Mouse (Mus musculus) forebrain, embryonic 11.5 days (tissue): ENCODE measurements at regions not wholly inside any gene's neighbourhood (a gene's known extent, or its start where the extent isn't known, plus 50 kb on each side); places are given as distances from the start of the nearest gene placed in this dataset.

Experiments used
- ATAC-seq: fragments of 200-750 bp; cut with Nextera tagmentation; replicated peaks from 2 replicates; pipeline ENCODE4 v1.8.0; 2017; ENCODE audit warnings: moderate TSS enrichment; ENCODE audit not compliant: low FRiP score
- DNase-seq: peaks from one replicate; pipeline ENCODE4 v3.0.0-alpha.2; 2017; ENCODE audit warnings: low spot score
- H3K27ac ChIP-seq: fragments of 300-500 bp; sonication (generic); 2 replicates; pipeline ENCODE4 v1.5.1; 2014; ENCODE audit warnings: low read depth, low read length
- H3K27me3 ChIP-seq: fragments of 300-500 bp; sonication (generic); 2 replicates; pipeline ENCODE4 v1.6.1; 2014; ENCODE audit warnings: mild to moderate bottlenecking, low read length, mixed read lengths; ENCODE audit not compliant: control insufficient read depth, insufficient read depth
- H3K36me3 ChIP-seq: fragments of 300-500 bp; sonication (generic); 2 replicates; pipeline ENCODE4 v1.6.1; 2014; ENCODE audit warnings: mild to moderate bottlenecking, low read length, moderate library complexity, mixed read lengths; ENCODE audit not compliant: control insufficient read depth, insufficient read depth
- H3K4me1 ChIP-seq: fragments of 300-500 bp; sonication (generic); replicated peaks from 2 replicates; pipeline ENCODE4 v1.6.1; 2014; ENCODE audit warnings: low read length, mixed read lengths; ENCODE audit not compliant: control insufficient read depth, insufficient read depth
- H3K4me2 ChIP-seq: fragments of 300-500 bp; sonication (generic); 2 replicates; pipeline ENCODE4 v1.6.1; 2014; ENCODE audit warnings: low read depth, mild to moderate bottlenecking, low read length, moderate library complexity, mixed read lengths; ENCODE audit not compliant: severe bottlenecking
- H3K4me3 ChIP-seq: fragments of 300-500 bp; sonication (generic); 2 replicates; pipeline ENCODE4 v1.5.1; 2014; ENCODE audit warnings: low read depth, low read length
- H3K9ac ChIP-seq: fragments of 300-500 bp; sonication (generic); 2 replicates; pipeline ENCODE4 v1.6.1; 2014; ENCODE audit warnings: low read length
- H3K9me3 ChIP-seq: fragments of 300-500 bp; sonication (generic); 2 replicates; pipeline ENCODE4 v1.6.1; 2016; ENCODE audit warnings: low read length, mixed read lengths; ENCODE audit not compliant: control insufficient read depth
- WGBS: fragments of 180-500 bp; shearing (Covaris S2); extraction: QIAGEN DNeasy Blood & Tissue Kit; methylation state at CpG from one replicate; pipeline ENCODE4 v1.1.7; 2014; 5-methylcytosine and 5-hydroxymethylcytosine counted together

GRCm38 (mm10) chr1:184453673-184454072 is 278.7 kb downstream of the Hlx start:
- ATAC-seq: no peak
- DNase-seq: no peak
- no peaks in the 10 kb centered on the region for H3K36me3 ChIP-seq

DNA sequence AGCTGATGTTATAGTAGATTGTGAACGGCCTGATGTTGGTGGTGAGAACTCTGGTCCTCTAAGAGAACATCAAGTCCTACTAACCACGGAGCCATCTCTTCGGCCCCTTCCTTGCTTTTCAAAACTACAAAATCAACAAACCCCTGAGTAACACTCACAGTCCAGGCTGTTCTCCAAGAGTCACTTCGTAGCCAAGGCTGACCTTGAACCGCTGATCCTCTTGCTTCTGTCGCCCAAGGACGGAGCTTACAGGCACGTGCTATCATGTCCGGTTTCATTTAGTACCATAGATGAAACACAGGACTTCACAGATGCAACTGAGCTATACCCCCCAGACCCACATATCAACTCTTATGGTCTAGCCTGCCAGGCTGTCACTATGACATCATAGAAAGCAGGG is 279.4 kb downstream of the Hlx start:
- H3K4me2 ChIP-seq: no peak overlapping the region
- H3K27me3 ChIP-seq: no peaks in the 10 kb centered on the region
- H3K4me1 ChIP-seq: no peaks in the 10 kb centered on the region
- H3K9ac ChIP-seq: no peak overlapping the region
- no peak overlapping the region for H3K4me3 ChIP-seq
- ATAC-seq (no peak), DNase-seq (no peak)
- no peak overlapping the region for H3K27ac ChIP-seq
- H3K9me3 ChIP-seq: no peaks in the 10 kb centered on the region
- H3K36me3 ChIP-seq: no peaks in the 10 kb centered on the region
- 95% methylated on average over 9 of the region's 9 CpGs for WGBS

More at GRCm38 (mm10) chr1:184453673-184454072, 278.7 kb downstream of the Hlx start:
- Histone ChIP-seq H3K27me3 (no peaks in the 10 kb centered on the region), H3K4me2 (no peak overlapping the region), H3K9me3 (no peaks in the 10 kb centered on the region), H3K27ac (no peak overlapping the region), H3K4me1 (no peaks in the 10 kb centered on the region), H3K9ac (no peak overlapping the region), H3K4me3 (no peak overlapping the region)
- WGBS: 37% methylated on average over 5 of the region's 5 CpGs

DNA sequence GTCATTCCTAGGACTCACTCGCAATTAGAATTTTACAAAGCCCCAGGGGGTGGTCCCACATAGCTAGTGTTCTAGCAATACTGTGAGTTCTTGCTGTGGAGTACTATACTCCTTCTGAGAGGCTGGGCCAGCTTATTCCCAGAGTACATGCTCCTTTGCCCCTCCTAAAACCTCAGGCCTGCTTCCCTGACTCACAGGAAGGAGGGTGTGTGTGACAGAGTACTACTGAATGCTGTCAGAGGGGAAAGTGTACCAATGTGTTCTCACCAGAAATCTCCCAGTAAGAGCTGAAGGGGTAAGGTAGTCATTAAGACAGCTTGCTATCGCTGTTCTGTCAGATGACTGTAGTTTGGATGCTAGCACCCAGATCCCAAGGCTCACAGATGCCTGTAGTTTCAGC is 280.7 kb downstream of the Hlx start:
- H3K36me3 ChIP-seq: no peaks in the 10 kb centered on the region
- no peaks in the 10 kb centered on the region for H3K4me1 ChIP-seq
- no peak for DNase-seq
- no peaks in the 10 kb centered on the region for H3K27me3 ChIP-seq
- no peaks in the 10 kb centered on the region for H3K9me3 ChIP-seq
- no peak for ATAC-seq
- no peak overlapping the region for H3K4me3 ChIP-seq
- H3K27ac ChIP-seq: no peak overlapping the region
- 79% methylated on average over 2 of the region's 2 CpGs for WGBS
- no peak overlapping the region for H3K9ac ChIP-seq
- no peak overlapping the region for H3K4me2 ChIP-seq

GRCm38 (mm10) chr1:184449007-184449406 is 283.4 kb downstream of the Hlx start:
- 85% methylated on average over 9 of the region's 9 CpGs for WGBS
- no peaks in the 10 kb centered on the region for H3K9me3 ChIP-seq
- DNase-seq (no peak), ATAC-seq (no peak)
- no peaks in the 10 kb centered on the region for H3K36me3 ChIP-seq
- H3K4me1 ChIP-seq: no peaks in the 10 kb centered on the region
- H3K4me2 ChIP-seq: no peak overlapping the region
- no peak overlapping the region for H3K4me3 ChIP-seq
- no peak overlapping the region for H3K27ac ChIP-seq
- H3K9ac ChIP-seq: no peak overlapping the region
- H3K27me3 ChIP-seq: no peaks in the 10 kb centered on the region

GRCm38 (mm10) chr1:184447911-184448310 is 284.5 kb downstream of the Hlx start:
- ATAC-seq (no peak), DNase-seq (peak; percentile 80)
- Histone ChIP-seq H3K36me3 (no peaks in the 10 kb centered on the region), H3K4me2 (no peak overlapping the region), H3K9ac (no peak overlapping the region), H3K4me1 (no peaks in the 10 kb centered on the region), H3K4me3 (no peak overlapping the region), H3K27ac (no peak overlapping the region), H3K9me3 (no peaks in the 10 kb centered on the region), H3K27me3 (no peaks in the 10 kb centered on the region)
- 57% methylated on average over 7 of the region's 7 CpGs for WGBS

GRCm38 (mm10) chr1:184447161-184447667 is 285.2 kb downstream of the Hlx start:
- Histone ChIP-seq H3K27ac (no peak overlapping the region), H3K36me3 (no peaks in the 10 kb centered on the region), H3K9ac (no peak overlapping the region), H3K4me3 (no peak overlapping the region), H3K4me1 (no peaks in the 10 kb centered on the region), H3K9me3 (no peaks in the 10 kb centered on the region), H3K27me3 (no peaks in the 10 kb centered on the region), H3K4me2 (no peak overlapping the region)
- DNase-seq (no peak), ATAC-seq (no peak)
- WGBS: 80% methylated on average over 5 of the region's 5 CpGs

DNA sequence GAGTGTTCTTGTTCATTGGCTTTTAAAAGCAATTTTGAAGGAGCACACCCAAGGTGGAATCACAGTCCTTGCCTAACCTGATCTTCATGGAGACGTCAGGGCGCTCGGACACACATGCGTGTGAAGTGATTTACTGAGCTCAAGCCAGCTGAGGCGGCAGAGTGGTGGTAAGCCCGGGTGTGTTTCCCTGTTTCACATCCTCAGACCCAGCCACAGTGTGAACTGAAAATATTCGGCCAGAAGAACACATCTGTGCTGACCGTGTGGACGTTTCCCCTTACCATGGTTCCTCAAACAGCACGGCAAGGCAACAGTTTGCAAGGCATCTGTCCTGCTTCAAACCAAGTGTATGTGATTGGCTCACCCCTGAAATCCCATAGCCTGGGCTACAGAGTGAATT is 288.2 kb downstream of the Hlx start:
- Histone ChIP-seq H3K27ac (no peak overlapping the region), H3K4me2 (no peak overlapping the region), H3K27me3 (no peaks in the 10 kb centered on the region), H3K36me3 (no peaks in the 10 kb centered on the region), H3K9me3 (no peaks in the 10 kb centered on the region), H3K9ac (no peak overlapping the region), H3K4me3 (no peak overlapping the region), H3K4me1 (no peaks in the 10 kb centered on the region)
- DNase-seq: no peak
- 95% methylated on average over 10 of the region's 10 CpGs for WGBS
- ATAC-seq: no peak

DNA sequence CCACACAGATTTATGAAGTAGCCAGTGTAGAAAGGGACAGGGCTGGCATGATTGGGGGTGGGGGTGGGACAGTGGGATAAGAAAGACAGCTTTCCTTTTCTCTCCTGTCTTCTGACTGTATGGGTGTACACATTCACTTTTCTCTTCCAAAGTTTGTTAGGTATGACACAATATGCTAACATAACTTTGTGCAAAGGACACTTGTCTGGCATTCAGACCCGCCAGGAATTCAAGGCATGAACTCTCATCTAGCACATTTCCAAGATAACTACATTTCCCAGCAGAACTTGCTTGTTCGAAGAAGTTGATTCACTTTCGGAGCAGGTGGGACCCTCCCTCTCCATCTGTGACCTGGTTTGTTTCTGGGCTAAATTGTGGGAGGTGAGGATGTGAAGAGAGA is 289.7 kb downstream of the Hlx start:
- DNase-seq (no peak), ATAC-seq (no peak)
- Histone ChIP-seq H3K4me3 (no peak overlapping the region), H3K4me2 (no peak overlapping the region), H3K4me1 (no peaks in the 10 kb centered on the region), H3K9ac (no peak overlapping the region), H3K36me3 (no peaks in the 10 kb centered on the region), H3K27ac (no peak overlapping the region), H3K9me3 (no peaks in the 10 kb centered on the region), H3K27me3 (no peaks in the 10 kb centered on the region)
- 82% methylated on average over 3 of the region's 3 CpGs for WGBS

DNA sequence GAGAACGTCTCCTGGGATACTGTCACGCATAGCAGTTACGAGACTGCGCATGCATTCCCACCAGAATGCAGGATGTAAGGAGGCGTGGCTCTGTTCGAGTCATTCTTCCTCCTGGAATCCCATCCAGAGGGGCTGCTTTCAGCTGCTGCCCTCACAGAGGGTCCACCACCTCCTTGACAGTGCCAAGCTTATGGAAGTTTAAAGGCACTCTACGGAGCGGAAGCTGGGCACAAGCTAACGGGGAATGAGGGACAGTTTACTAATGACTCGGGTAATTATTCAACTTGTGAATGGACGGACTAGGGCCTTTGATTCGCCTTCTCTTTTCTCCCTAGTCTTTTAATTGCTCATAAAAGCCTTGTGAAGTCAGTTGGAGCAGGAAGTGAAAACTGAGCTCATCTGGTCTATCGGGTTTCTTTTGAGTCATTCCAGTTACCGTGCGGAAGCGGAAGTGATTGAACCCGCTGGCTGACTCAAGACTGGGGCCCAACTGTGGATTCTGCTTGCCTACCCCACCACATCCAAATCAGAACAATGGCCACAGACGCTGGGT is 291.3 kb downstream of the Hlx start:
- no peaks in the 10 kb centered on the region for H3K27me3 ChIP-seq
- H3K27ac ChIP-seq: no peak overlapping the region
- no peaks in the 10 kb centered on the region for H3K4me1 ChIP-seq
- WGBS: 28% methylated on average over 18 of the region's 18 CpGs
- peak; percentile 83 for ATAC-seq
- H3K36me3 ChIP-seq: no peaks in the 10 kb centered on the region
- H3K4me2 ChIP-seq: peak overlapping the region; percentile 45
- peak; percentile 56 for DNase-seq
- H3K9ac ChIP-seq: no peak overlapping the region; the same call in 1 of the 2 replicates
- H3K9me3 ChIP-seq: no peaks in the 10 kb centered on the region
- peak overlapping the region; percentile 21 for H3K4me3 ChIP-seq
